Mouse (Mus musculus) thymus, postnatal 4 days (tissue): ENCODE measurements around the gene I830077J02Rik.
"Not testable (repeated sequence)": the region's sequence is repeated elsewhere in the genome, so short reads cannot be mapped to it uniquely, and the experiment has no call there.

Source experiments
- DNase-seq: peaks from one replicate; pipeline ENCODE4 v3.0.0; 2021

Gene I830077J02Rik

DNA sequence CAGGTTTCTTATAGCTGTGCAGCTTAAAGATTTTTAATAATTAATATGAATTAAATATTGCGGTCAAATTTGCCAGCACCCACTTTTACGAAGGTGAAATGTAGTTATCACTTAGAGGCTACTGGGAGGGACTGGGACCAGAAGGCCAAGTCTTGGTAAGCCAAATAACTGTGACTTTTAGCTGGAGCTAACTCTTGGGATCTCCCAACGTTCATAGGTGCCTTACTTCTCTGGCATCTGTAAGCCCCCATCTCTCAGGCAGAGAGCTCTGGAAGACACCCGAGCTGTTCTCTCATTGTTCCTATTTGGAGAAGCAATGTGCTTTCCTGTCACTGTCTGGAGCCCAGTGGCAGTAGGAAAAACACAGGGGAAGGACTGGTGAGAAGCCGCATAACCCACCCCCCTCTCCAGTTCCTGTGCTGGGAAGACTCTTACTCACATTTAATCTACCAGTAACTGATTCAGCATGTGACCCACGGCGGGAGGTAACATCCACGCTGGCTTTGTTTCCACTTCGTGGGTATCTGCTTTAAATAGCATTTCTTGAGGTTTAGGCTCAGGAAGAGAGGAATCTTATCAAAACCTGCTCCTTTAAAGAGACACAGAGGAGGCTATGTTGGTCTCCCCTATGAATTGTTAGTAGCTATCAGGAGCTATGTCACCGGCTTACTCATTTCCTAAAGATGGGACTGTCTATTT, 14.7 kb downstream of the I830077J02Rik start:
- no peak for DNase-seq

DNA sequence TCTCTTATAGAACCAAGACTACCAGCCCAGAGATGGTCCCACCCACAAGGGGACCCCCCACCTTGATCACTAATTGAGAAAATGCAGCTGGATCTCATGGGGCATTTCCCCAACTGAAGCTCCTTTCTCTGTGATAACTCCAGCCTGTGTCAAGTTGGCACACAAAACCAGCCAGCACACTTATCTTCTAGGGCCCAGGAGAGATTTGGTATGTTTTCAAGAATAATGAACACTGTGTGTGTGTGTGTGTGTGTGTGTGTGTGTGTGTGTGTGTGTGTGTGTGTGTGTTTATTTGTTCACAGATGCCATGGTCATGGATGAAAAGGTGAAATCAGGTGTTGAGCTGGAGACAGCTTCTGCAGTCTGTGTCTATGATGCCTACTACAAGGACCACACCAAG, 16.0 kb downstream of the I830077J02Rik start:
- DNase-seq, result not testable (repeated sequence)

DNA sequence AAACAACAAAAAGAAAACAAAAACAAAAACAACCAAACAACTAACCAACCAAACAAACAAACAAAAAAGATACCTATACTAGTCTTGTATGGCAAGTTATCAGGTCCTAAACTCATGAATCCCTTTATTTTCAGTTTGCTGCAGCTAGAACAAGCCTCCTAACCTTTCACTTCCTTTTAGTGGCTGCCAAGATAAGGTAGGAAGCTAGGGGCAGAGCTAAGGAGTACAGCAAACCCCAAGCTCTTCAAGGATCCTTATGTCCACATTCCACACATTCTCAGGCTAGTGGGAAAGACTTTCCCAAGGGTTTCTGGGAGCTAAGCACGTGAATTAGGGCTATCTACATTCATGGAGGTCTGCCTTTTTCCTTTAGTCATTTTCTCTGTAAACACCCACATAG, 17.2 kb downstream of the I830077J02Rik start:
- DNase-seq, result no peak

DNA sequence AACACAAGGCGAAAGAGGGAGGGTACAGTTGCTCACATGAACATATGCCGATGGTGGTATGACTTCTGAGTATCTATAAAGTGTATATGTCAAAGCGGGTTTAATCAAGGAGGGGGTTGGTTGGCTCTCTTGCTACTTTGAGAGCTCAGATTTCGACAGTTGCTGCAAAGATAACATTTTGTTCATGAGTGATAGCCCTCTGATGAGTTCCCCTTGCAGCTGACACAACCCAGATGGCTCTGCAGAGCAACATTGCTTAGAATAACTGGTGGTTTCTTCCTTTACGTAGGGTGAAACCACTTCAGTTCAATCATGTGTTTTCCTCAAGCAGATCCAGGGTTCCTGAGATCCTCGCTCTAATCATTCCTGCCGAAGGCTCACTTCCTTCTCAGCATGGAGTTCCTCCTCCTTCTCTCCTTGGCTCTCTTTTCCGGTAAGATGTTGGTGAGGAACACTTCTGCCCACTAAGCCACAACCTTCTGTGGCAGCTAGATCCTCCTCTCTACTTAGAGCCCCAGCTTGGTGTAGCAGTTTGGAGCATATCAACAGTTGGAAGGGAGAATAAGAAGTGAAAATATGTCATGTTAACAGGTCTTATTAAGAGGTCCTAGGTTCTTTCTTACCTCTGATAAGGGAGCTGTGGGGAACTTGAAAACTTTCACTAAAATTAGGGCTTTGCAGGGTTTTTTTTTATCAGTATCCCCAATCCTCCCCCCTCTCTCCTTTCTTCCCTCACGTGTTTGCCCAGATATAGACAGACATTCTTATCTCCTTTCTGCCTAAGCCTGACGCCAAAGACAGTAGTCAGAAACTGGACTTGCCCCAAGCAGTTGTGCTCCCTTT, 18.4 kb downstream of the I830077J02Rik start:
- DNase-seq, result no peak

DNA sequence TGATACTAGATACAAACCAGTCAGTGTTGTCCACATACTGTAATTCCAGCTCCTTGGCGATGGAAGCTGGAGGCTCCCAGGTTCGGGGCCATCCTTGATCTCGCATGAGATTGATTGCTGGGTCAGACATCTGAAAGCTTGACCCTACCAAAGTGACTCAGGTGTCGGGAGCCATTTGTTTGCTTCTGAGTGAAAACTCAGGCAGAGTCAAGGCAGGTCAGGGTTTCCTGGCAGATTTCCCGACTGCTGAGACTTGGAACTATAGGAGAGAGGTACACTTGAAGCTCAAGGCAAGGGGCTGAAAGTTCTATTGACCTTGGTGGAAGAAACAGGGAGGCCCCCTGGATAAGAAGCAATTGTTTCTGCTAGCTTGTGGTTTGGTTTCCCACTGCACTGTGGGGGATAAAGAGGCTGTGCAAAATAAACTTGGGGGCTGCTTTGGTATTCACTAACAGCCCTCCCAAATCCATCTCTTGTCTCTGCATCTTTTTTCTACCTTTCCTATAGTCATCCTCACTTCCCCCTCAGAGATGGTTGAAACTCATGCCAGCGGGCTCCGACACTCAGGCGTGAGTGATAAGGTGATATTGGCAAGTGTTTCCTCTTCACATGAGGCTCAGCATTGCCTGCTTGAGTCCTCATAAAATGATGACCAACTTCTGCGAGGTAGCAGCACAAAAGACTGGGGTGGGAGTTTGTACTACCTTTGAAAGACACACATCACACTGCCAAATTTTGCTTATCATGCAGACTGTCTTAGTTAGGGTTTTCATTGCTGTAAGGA, 20.2 kb downstream of the I830077J02Rik start:
- no peak for DNase-seq

DNA sequence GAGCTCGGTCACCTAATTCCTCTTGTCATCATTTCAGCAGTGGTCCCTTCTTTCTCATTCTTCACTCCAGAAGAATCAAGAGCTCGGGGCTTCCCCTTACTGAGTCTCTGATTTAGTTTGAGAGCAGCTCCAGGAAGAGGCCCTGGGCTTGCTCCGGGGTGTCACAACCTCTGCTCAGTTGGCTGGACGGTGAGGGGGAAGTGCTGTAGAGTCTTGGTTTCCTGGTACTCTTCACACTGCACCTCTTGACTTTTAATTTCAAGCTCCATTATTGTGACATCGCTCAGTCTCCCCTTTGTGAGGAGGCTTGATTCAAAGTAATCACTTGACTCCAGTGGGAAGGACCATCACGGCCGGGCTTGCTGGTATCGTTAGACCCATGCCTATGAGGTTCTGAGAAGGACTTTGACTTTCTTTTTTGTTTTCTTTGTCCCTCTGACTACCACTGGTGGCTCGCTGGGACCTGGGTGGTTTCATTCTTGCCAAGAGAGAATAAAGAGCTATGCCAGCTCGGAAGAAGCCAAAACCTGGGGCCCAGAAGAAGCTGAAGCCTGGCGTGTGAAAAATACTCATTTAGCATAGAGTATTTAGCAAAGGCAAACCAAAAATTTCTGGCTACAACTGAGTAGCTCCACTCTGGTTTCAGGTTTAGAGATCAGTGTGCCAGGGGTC, 21.8 kb downstream of the I830077J02Rik start:
- DNase-seq, result peak; percentile 58

DNA sequence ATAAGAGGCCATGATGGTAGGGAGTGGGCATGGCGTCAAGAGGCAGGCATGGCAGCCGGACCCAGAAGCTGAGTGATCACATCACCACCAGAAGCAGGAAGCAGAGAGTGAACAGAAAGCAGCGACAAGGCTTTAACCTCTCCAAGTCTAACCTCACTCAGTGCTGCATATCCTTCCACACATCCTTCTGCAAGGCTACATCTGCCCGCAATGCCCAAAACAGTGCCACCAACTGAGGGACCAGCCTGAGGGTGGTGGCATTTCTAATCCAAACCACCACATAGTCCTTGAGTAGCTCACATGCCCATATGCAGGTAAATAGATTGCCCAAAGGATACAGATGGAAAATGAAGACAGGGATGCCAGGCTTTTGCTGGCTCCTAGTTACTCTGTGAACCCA, 23.5 kb downstream of the I830077J02Rik start:
- no peak for DNase-seq

DNA sequence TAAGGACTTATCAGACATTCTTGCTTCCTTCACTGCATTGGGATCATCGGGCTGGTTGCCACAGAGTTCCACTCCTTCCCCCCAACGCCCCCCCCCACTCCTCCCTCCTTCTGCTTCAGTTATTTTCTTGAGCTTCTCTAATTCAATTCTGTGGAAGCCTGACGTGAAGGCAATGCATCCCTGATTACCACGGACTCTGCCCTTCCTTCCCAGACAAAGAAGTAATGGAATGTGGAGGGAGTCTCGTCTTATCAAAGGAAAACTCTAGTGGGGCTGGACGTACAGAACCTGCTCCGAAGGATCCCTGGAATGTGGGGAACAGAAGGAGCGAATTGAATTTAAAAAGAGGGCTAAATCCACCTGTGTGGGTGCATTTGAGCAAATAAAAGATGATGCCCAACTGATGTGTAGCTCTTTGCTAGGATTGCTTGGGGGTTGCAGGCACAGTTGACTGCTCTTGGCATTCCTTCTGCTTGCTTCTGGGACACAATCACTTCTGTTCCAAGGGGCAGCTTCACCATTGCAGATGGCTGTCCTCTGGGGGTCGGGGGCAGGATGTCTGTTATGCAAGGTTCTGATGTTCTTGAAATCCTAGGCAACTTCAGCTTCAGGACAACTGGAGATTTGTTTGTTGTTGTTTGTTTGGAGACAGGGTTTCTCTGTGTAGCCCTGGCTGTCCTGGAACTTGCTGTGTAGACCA, 24.4 kb downstream of the I830077J02Rik start:
- DNase-seq, result no peak

DNA sequence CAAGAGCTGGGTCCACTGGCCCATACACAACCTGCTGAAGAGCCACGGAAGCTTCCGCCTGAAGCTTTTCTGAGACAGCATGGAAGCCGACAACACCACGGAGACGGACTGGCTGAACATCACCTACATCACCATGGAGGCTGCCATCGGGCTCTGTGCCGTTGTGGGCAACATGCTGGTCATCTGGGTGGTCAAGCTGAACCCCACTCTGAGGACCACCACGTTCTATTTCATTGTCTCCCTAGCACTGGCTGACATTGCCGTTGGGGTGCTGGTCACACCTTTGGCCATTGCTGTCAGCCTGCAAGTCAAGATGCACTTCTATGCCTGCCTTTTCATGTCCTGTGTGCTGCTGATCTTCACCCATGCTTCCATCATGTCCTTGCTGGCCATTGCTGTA, 27.7 kb downstream of the I830077J02Rik start:
- no peak for DNase-seq

DNA sequence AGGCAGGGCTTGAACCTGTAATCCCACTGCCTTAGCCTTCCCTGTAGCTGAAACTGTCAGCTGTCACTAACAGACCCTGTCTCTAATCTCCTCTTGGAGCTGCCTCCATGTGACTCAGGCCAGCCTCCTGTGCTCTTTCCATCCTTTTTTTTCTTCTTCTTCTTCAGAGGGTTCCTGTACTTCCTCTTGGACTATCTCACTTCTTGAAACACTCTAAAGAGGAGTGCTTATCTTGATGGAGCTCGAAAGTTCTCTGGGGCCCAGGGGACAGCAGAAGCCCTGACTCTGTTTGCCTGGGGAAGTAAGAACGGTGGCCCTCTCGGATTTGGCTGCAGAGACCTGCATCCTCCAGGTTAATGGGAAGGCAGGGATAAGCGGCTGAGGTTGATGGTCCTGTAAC, 28.3 kb downstream of the I830077J02Rik start:
- no peak for DNase-seq

DNA sequence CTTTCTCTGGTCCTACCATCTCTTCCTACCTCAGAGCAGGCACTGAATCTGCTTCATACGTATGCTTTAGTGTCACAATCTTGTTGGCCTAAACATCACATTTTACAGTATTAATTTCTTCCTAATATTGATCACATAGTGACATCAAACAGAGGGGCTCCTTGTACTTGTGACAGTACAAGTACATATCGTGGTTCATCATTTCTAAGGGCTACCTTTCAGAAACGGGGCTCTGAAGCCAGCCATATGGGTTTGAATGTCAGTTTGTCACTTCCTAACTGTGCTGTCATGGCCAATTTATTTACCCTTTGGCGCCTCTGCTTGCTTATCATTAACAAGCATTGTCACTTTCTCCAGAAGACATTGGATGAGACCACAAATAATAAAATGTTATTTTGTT, 31.0 kb downstream of the I830077J02Rik start:
- no peak for DNase-seq

DNA sequence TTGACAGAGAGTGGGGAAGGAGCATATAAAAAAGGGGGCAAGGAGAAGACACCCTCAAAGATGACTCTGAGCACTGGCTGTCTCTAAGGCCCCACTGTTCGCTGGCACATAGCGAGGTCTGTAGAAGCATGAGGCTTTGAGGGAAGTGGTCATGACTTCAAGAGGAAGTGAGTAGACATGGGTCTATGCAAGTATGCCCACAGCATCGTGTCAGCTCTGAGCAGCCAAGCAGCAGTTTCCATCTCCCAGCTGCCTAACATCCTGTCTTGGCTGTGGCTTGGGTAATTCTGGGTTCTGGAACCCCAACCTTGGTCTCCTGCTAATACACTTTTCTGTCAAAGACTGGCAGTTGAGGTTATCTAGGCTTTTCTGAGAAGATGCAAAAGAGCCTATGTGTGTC, 31.7 kb downstream of the I830077J02Rik start:
- peak; percentile 31 for DNase-seq

DNA sequence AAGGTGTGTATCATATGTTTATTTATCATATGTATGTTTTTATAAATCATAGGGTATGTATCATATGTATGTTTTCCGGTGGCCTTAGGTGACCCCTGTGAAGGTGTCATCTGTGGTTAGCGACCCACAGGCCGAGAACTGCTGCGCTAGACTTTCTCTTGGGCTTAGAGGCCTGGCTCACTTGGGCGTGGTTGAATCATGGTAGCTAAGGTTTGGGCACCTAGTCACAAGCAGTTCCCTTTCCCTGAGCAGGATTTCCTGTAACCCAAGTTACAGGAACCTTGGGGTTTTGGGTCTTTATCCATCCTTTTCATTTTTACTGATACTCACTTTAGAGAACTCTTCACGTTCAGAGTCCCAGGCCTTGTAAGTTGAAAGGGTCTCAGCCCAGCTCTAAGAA, 32.2 kb downstream of the I830077J02Rik start:
- DNase-seq, result peak; percentile 34

DNA sequence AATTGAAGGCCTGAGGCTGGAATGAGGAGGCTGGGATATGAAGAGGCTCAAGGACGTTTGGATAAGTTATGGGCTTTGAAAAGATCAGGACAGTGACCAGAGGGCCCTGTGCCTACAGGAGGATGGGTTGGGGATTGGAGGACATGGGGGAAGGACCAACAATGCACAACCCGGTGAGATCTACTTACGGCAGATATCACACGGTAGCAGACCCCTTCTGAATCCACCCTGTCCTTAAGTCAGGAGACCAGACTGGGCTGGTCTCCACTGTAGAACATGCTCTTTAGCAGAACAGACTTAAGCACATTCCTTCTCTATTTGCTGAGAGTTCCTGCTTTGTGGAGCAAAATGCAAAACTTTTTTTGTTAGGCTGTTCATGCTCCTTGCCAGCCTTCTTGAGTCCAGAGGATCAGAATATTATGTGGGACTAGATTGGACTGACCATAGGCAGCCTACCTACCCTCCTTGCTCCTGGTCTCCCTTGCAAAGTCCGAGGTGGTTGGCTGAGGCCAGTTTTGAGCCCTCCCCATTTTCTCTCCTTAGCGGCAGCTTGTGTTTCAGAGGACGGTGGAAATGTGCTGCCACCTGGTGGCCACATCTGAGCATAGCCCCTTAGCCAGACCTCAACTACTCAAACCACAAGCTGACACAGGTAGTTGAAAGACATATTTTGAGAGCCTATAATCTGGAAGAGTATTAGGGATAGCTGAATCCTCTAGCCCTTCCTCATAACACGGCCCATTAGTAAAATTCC, 32.9 kb downstream of the I830077J02Rik start:
- peak; percentile 90 for DNase-seq

DNA sequence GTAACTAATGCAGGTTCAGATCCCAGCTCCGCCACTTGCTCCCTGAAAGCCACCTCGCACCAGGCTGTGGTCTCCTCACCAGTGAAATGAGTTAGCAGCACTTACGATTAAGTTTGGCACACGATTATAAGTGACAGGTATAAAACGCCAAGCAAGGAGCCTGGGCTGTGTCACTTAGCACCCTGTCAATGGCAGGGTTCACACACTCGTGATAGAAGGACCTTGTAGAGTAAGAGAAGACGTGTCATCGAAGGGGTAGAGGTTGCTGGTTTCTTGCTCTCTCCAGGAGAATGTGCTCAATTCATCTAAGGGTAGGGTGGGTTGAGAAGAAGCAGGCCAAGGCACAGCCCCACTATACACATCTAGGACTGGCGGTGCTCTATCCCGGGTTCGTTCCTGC, 33.6 kb downstream of the I830077J02Rik start:
- DNase-seq, result no peak

DNA sequence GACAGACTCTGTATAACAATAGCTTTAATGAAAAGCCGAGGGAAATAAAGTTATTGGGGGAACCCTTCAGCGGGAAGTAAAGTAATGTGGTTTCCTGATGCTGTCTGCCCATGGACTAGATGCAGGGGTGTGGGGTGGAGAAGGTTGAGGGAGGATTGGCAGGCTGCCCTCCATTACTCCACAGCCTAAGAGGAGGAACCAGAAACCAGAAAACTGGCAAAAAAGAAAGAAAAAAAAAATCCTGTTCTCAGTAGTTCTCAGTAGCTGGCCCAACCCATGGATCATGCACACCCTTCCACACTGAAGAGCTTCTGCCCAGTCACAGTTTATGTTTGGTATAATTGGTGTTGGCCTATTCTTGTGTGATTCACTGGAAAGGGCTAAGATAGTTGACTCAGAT, 34.1 kb downstream of the I830077J02Rik start:
- DNase-seq, result no peak

DNA sequence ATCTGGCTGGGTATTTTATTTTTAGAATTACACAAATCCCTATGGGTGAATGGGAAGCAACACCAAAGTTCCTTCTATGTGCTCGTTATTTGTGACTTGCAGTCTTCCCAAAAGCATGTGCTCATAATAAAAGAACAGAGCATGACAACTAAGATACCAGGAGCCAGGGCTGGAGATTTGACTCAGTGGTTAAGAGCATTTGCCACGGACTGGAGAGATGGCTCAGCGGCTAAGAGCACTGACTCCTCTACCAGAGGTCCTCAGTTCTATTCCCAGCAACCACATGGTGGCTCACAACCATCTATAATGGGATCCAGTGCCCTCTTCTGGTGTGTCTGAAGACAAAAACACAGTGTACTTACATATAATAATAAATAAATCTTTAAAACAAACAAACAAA, 35.7 kb downstream of the I830077J02Rik start:
- DNase-seq, result no peak

DNA sequence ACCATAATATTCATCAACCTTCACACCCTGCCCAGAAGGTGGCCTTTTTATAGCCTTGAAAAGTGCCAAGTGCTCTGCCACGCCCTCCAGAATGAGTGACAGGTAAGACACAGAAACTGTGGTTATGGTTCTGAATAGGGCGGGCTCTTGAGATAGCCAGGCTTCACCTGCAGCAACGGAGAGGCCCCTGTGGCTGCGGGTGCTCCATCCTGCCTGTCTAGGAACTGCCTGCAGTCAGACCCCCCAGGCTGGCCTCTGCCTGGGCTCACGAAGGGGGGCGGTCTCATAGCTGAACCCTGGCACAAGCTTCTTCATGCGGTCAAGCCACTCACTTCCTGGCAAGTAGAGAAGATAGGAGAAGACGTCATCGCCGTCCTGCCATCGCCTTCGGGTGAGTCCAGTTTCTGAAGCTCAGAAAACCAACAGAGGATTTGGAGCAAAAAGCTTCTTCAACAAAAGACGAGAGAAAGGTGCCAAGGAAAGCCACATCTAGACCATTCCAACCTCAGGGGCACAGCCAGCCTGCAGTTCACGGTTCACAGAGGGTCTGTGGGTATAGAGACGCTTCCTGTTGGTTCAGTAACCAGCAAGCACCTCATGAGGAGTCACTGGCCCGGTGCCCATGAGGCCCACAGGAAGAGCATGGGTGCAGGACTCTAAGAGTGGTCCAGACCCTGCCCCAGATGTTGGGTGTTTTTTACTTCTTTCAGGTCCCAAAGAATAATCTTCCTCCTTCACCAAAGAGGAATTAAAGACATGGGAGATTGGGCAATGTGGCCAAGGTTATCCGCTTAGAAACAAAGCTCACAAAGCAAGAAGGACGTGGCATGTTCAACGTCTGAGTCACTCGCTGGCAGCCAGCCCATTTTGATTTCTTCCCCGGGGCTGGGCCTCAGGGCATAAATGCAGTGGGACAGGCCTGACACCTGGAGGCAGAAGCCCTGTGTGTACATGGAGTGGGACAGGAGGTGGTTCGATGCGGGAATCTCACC, 37.6 kb downstream of the I830077J02Rik start:
- peak; percentile 86 for DNase-seq

DNA sequence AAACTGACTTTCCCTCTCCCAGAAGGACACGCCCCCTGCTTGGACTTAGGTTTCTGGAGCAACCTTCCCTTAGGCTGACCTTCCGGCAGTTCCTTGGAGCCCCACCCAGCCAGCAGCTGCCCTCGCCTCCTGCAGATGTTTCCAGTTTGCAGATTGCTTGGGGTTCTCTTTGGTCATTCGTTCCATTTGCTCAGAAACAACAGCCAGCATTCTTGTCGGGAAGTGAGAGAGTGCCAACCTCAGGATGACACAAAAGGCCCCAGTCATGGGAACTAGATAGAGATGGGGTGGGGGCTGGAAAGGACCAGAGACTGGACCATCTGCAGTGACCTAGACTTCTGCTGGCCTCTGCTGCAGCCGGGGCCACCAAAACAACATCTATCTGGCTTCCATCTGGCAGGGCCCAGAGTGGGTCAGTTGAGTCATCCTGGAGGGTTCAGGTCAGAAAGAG, 38.5 kb downstream of the I830077J02Rik start:
- peak; percentile 44 for DNase-seq
